Mouse (Mus musculus) kidney, embryonic 15.5 days (tissue): ENCODE results near the gene 0610012G03Rik. TPM values are rescaled to one million over a fixed set of nuclear protein-coding genes. Genes with fewer than 3 reads are reported as not detected.
"Not testable (repeated sequence)": the region's sequence is repeated elsewhere in the genome, so short reads cannot be mapped to it uniquely, and the experiment has no call there.

Experiments used
- ATAC-seq: fragments of 200-750 bp; cut with Nextera tagmentation; replicated peaks from 2 replicates; pipeline ENCODE4 v1.8.0; 2017; ENCODE audit warnings: moderate TSS enrichment; ENCODE audit not compliant: low FRiP score
- H3K27ac ChIP-seq: fragments of 300-500 bp; sonication (generic); 2 replicates; pipeline ENCODE4 v1.5.1; 2015; ENCODE audit warnings: mild to moderate bottlenecking, inconsistent platforms
- H3K27me3 ChIP-seq: fragments of 300-500 bp; sonication (generic); 2 replicates; pipeline ENCODE4 v1.6.1; 2015; ENCODE audit warnings: inconsistent platforms
- H3K36me3 ChIP-seq: fragments of 300-500 bp; sonication (generic); 2 replicates; pipeline ENCODE4 v1.6.1; 2015; ENCODE audit warnings: inconsistent platforms
- H3K4me1 ChIP-seq: fragments of 300-500 bp; sonication (generic); 2 replicates; pipeline ENCODE4 v1.6.1; 2015; ENCODE audit warnings: inconsistent platforms
- H3K4me2 ChIP-seq: fragments of 300-500 bp; sonication (generic); 2 replicates; pipeline ENCODE4 v1.6.1; 2015; ENCODE audit warnings: moderate library complexity, mild to moderate bottlenecking, inconsistent platforms
- H3K4me3 ChIP-seq: fragments of 300-500 bp; sonication (generic); replicated peaks from 2 replicates; pipeline ENCODE4 v1.5.1; 2015; ENCODE audit warnings: mild to moderate bottlenecking, inconsistent platforms
- H3K9ac ChIP-seq: fragments of 300-500 bp; sonication (generic); 2 replicates; pipeline ENCODE4 v1.6.1; 2015; ENCODE audit warnings: mild to moderate bottlenecking, inconsistent platforms
- H3K9me3 ChIP-seq: fragments of 300-500 bp; sonication (generic); replicated peaks from 2 replicates; pipeline ENCODE4 v1.6.1; 2016; ENCODE audit warnings: inconsistent platforms
- WGBS: fragments of 180-500 bp; shearing (Covaris S2); methylation state at CpG from one replicate; pipeline ENCODE4 v1.1.7; 2015; ENCODE audit warnings: mixed read lengths; 5-methylcytosine and 5-hydroxymethylcytosine counted together
- polyA plus RNA-seq: library from polyadenylated mRNA; unstranded; fragments of >200 nt; fragmentation: Nextera tagmentation; extraction: Ambion mirVana; gene quantifications from 2 replicates; pipeline ENCODE4 v1.2.1, GENCODE M21; 2015

The 0610012G03Rik gene
- polyA plus RNA-seq = 89.6 and 93.8 TPM in 2 replicates

DNA sequence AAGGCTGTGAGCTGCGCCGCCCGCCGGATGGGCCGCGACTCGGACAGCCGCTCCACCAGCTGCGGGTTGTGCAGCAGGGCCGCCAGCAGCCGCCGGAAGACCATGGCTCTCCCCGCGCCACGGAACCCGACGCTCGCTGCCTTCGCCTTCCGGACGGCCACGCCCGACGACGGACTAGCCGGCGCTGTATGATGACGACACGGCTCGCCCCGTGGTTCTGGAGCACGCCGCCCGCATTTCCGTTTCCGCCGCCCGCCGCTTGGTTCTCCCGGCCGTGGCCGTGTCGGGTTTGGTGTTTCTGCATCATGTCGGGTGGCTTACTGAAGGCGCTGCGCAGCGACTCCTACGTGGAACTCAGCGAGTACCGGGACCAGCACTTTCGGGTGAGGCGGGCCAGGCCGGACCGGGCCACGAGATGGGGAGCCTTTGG is at the start of gene 0610012G03Rik, which contains the start of gene Ncbp2:
0610012G03Rik (minus strand) TSS at position 150 of the 430 bp plus-strand sequence.
Ncbp2 (plus strand) TSS at position 169 of the 430 bp plus-strand sequence.
- under 1% methylated on average over 55 of the region's 55 CpGs for WGBS

DNA sequence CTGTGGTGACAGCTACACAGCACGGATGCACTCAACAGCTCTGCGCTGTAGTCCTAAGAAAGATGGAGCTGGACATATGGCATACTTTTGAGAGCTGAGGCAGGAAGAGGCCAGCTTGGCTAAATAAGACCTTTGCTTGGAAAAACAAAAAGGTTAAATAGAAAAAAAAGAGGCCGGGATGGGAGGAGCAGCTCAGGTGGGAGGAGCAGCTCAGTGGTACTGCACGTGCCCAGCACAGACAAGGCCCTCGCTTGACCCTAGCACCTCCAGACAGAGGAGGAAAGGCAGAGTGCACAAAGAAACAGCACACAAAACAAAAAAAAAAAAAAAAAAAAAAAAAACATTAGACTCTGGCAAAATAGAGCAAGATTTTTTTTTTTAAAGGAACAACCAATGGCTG is 48.1 kb upstream of the 0610012G03Rik start:
- no peaks in the 10 kb centered on the region for H3K27me3 ChIP-seq
- peaks cover 31% of the 10 kb centered on the region for H3K36me3 ChIP-seq
- H3K4me2 ChIP-seq = no peak overlapping the region
- 77% methylated on average over 5 of the region's 5 CpGs for WGBS
- no peaks in the 10 kb centered on the region for H3K9me3 ChIP-seq
- H3K4me3 ChIP-seq = no peak overlapping the region
- no peak overlapping the region for H3K27ac ChIP-seq
- no peak for ATAC-seq
- no peak overlapping the region for H3K9ac ChIP-seq
- peaks cover 4% of the 10 kb centered on the region for H3K4me1 ChIP-seq

More for the DNA sequence above, at the start of gene 0610012G03Rik, which contains the start of gene Ncbp2:
- H3K9me3 ChIP-seq = no peaks in the 10 kb centered on the region
- peak; percentile 93 for ATAC-seq
- peak within 1 kb of the TSS; percentile 93 for H3K27ac ChIP-seq
- H3K36me3 ChIP-seq = peaks cover 28% of the 10 kb centered on the region
- H3K9ac ChIP-seq = peak within 1 kb of the TSS; percentile 93
- H3K4me2 ChIP-seq = peak within 1 kb of the TSS; percentile 75
- H3K27me3 ChIP-seq = no peaks in the 10 kb centered on the region
- peak within 1 kb of the TSS; percentile 96 for H3K4me3 ChIP-seq
- peaks cover 32% of the 10 kb centered on the region for H3K4me1 ChIP-seq

DNA sequence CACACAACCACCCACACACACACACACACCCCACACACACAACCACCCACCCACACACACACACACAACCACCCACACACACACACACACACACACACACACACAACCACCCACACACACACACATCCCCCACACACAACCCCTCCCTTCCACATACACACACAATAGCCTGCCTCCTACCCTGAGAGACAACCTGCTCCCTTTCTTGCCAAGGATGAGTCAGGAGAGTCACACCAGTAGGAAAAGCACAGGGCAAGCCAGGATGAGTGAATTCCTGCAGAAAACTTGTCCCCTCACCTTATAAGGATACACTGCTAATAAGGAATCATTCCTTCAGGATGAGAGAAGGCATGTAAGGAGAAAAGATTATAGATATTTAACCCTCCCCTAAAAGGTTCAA is 45.7 kb upstream of the 0610012G03Rik start:
- H3K4me2 ChIP-seq = no peak overlapping the region
- ATAC-seq = no peak
- no peak overlapping the region for H3K27ac ChIP-seq
- no peak overlapping the region for H3K9ac ChIP-seq
- H3K27me3 ChIP-seq = no peaks in the 10 kb centered on the region
- H3K4me1 ChIP-seq = no peaks in the 10 kb centered on the region
- H3K4me3 ChIP-seq = no peak overlapping the region
- peaks cover 39% of the 10 kb centered on the region for H3K36me3 ChIP-seq
- no peaks in the 10 kb centered on the region for H3K9me3 ChIP-seq

DNA sequence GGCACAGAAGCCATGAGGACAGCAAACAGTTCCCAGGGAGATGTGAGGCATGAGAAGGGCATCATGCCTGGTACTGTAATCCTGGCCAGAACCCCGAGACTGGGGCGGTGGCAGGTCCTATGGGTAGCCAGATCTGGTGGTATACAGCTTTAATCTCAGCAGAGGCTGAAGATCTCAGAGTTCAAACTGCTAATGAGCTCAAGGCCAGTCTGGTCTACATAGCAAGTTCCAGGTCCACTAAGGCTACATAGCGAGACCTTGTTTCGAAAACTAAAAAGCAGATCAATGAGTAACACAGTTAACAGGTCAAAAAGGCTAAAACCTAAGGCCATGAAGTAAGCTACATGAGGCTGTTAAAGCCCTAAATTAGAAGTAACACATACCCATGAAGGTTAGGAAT is 44.9 kb upstream of the 0610012G03Rik start:
- no peaks in the 10 kb centered on the region for H3K27me3 ChIP-seq
- no peak overlapping the region for H3K4me3 ChIP-seq
- no peak overlapping the region for H3K9ac ChIP-seq
- no peaks in the 10 kb centered on the region for H3K9me3 ChIP-seq
- H3K4me1 ChIP-seq = no peaks in the 10 kb centered on the region
- H3K36me3 ChIP-seq = peaks cover 46% of the 10 kb centered on the region
- no peak overlapping the region for H3K4me2 ChIP-seq
- WGBS = 93% methylated on average over 4 of the region's 4 CpGs
- H3K27ac ChIP-seq = no peak overlapping the region
- ATAC-seq = no peak

DNA sequence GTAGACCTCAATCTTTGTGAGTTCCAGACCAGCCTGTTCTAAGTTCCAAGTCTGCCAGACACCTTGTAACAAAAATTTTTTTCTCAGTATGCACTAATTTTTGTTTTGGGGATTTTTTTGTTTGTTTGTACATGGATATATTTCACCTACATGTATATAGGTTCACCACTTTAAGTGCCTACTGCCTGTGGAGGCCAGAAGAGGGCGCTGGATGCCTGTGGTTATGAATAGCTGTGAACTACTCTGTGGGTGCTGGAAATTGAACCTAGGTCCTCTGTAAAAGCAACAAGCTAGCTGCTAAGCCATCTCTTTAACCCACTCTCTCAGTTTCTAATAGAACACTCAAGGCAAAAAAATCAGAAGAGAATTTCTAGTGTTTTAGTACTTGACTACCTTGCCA is 43.7 kb upstream of the 0610012G03Rik start:
- no peaks in the 10 kb centered on the region for H3K27me3 ChIP-seq
- ATAC-seq = no peak
- H3K4me3 ChIP-seq = no peak overlapping the region
- H3K9me3 ChIP-seq = no peaks in the 10 kb centered on the region
- 63% methylated on average over 1 of the region's 1 CpGs for WGBS
- H3K9ac ChIP-seq = no peak overlapping the region
- H3K4me2 ChIP-seq = no peak overlapping the region
- H3K36me3 ChIP-seq = peaks cover 56% of the 10 kb centered on the region
- no peaks in the 10 kb centered on the region for H3K4me1 ChIP-seq
- H3K27ac ChIP-seq = no peak overlapping the region

DNA sequence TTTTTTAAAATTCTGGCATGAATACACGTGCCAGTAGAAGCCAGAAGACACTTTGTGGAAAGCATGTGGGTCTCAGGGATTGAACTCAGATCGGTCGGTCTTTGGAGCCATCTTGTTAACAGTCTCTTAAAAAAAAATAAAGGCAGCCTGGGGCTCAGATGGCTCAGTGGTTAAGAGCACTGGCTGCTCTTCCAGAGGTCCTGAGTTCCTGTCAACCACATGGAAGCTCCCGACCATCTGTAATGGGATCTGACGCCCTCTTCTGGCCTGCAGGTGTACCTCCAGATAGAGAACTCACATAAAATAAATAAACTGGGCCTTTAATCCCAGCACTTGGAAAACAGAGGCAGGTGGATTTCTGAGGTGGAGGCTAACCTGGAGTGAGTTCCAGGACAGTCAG is 32.7 kb upstream of the 0610012G03Rik start:
- ATAC-seq = no peak
- no peak overlapping the region for H3K4me2 ChIP-seq
- no peak overlapping the region for H3K27ac ChIP-seq
- WGBS = 79% methylated on average over 5 of the region's 5 CpGs
- peaks cover 66% of the 10 kb centered on the region for H3K36me3 ChIP-seq
- no peaks in the 10 kb centered on the region for H3K4me1 ChIP-seq
- H3K9me3 ChIP-seq = no peaks in the 10 kb centered on the region
- no peak overlapping the region for H3K9ac ChIP-seq
- H3K4me3 ChIP-seq = no peak overlapping the region
- H3K27me3 ChIP-seq = no peaks in the 10 kb centered on the region

DNA sequence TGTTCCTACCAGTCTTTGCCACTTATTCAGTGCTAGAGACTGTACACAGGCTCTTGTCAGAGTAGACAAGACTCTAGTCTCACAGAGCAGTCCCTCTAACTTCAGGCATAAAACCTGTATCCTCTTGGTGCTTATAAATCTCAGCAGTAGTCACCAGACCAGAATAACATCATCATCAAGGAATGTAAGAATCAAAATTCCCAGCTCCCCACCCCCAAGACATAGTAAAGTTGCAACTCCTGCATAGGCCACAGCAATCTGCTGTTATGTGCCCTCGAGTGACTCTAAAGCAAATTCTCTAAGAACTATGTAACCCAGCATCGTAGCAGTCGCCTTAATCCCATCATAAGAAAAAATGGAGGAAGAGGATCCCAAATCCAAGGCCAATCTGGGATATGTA is 31.2 kb upstream of the 0610012G03Rik start:
- Histone ChIP-seq H3K9me3 (no peaks in the 10 kb centered on the region), H3K4me1 (no peaks in the 10 kb centered on the region), H3K4me3 (no peak overlapping the region), H3K9ac (no peak overlapping the region), H3K27me3 (no peaks in the 10 kb centered on the region), H3K4me2 (no peak overlapping the region), H3K36me3 (peaks cover 69% of the 10 kb centered on the region), H3K27ac (no peak overlapping the region)
- 92% methylated on average over 3 of the region's 3 CpGs for WGBS
- no peak for ATAC-seq

DNA sequence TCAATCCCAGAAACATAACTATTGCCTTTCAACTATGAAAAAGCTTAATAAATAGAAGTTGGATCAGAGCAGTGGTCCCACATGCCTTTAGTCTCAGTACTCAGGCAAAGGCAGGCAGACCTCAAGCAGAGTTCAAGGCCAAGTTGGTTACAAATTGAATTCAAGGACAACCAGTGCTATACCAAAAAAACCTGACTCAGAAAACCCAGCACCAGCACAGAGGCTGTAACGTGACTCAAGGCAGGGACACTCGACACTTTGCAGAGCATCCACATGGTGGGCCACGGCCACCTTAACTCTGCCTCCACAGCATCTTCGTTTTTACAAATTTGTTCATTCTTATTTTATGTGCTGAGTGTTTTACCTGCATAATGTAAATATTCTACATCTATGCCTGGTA is 27.0 kb upstream of the 0610012G03Rik start:
- 89% methylated on average over 4 of the region's 4 CpGs for WGBS
- H3K9me3 ChIP-seq = no peaks in the 10 kb centered on the region
- no peak for ATAC-seq
- H3K27me3 ChIP-seq = no peaks in the 10 kb centered on the region
- H3K27ac ChIP-seq = no peak overlapping the region
- H3K4me2 ChIP-seq = no peak overlapping the region
- H3K9ac ChIP-seq = no peak overlapping the region
- no peaks in the 10 kb centered on the region for H3K4me1 ChIP-seq
- peaks cover 75% of the 10 kb centered on the region for H3K36me3 ChIP-seq
- no peak overlapping the region for H3K4me3 ChIP-seq

DNA sequence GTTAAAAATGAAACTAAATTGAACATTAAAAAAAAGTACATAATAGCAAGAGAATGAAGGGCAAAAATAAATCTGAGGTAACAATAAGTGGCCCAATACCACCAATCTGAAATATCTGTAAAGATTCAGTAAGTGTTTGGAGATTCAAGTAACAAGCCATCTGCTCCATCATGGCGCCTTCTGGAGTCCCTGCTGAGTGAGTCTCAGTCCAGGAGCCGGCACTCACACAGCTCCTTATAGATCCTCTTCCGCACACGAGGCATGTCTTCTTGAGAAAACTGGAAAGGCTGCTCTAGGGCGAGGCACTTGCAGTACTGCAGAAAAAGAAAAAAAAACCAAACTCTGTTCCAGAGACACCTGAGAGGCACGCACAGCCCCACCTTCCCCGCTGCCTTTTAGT is 14.9 kb upstream of the 0610012G03Rik start:
- no peak overlapping the region for H3K27ac ChIP-seq
- no peak overlapping the region for H3K4me3 ChIP-seq
- H3K27me3 ChIP-seq = no peaks in the 10 kb centered on the region
- no peak for ATAC-seq
- H3K9me3 ChIP-seq = no peaks in the 10 kb centered on the region
- H3K36me3 ChIP-seq = peaks cover 88% of the 10 kb centered on the region
- no peak overlapping the region for H3K9ac ChIP-seq
- no peak overlapping the region for H3K4me2 ChIP-seq
- H3K4me1 ChIP-seq = no peaks in the 10 kb centered on the region
- 93% methylated on average over 7 of the region's 7 CpGs for WGBS

DNA sequence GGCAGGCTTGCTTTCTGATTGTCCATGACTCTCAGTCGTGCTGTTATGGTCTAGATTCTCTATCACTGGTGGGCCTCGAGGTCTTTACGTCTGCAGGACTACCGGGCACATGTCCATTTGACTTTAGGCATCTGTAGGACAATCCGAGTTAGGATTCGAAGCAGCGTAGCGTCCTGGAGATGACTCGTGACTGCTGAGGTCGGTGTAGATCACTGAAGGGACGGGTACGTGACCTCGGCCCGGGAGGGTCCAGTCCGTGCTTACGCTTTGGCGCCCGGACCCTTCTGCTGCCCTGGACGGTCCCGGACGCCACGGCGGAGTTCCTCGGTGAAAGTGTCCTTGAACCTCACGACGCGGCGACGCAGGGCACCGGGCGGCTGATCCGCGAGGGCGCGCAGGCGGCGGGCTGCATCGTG is 385 bp downstream of the 0610012G03Rik start:
- Histone ChIP-seq H3K4me1 (peaks cover 32% of the 10 kb centered on the region), H3K27me3 (no peaks in the 10 kb centered on the region), H3K4me3 (peak overlapping the region; percentile 96), H3K36me3 (peaks cover 28% of the 10 kb centered on the region), H3K4me2 (peak overlapping the region; percentile 75), H3K9me3 (no peaks in the 10 kb centered on the region), H3K9ac (peak overlapping the region; percentile 93), H3K27ac (peak overlapping the region; percentile 93)
- ATAC-seq = peak; percentile 64; the same call in 1 of the 2 replicates
- WGBS = under 1% methylated on average over 38 of the region's 38 CpGs

DNA sequence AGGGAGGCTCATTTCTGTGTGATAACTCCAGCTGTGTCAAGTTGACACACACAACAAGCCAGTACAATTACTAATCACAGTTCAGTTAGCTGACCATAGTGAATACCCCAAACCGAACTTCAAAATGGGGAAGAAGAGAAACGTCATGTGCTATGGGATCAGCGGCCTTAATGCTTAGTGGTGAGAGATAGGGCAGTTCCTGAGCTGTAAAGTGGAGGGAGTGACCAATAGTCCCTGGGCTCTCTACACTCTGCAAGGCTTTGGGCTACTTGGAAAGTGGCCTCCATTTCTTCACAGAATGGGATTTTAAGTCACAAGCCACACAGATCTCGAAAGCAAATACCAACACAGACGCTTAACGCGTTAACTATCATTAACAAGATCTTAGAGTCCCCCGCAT is 961 bp downstream of the 0610012G03Rik start:
- Histone ChIP-seq H3K4me1 (peaks cover 32% of the 10 kb centered on the region), H3K27me3 (no peaks in the 10 kb centered on the region), H3K9me3 (no peaks in the 10 kb centered on the region), H3K4me2 (peak overlapping the region; percentile 75), H3K27ac (0 out of 2 replicates have a peak overlapping the region, but pooled peaks have one; percentile 93), H3K9ac (peak overlapping the region; percentile 93), H3K36me3 (peaks cover 24% of the 10 kb centered on the region), H3K4me3 (peak overlapping the region; percentile 96)
- no peak for ATAC-seq
- WGBS = 29% methylated on average over 8 of the region's 8 CpGs

DNA sequence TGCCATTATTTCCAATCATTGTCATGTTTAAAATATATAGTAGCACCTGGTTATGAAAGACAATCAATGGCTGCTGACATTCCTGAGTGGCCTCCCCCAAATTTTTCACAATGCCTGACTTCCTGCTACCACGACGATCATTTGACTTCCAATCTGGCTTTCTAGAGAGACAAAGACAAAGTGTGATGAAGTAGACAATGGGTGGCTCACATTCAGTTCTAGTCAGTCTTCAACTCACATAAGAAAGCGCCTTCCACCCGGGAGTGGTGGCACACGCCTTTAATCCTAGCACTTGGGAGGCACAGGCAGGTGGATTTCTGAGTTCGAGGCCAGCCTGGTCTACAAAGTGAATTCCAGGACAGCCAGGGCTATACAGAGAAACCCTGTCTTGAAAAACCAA is 2.3 kb downstream of the 0610012G03Rik start:
- H3K4me2 ChIP-seq, H3K27me3 ChIP-seq, ATAC-seq, H3K9me3 ChIP-seq, H3K4me3 ChIP-seq, H3K9ac ChIP-seq, H3K27ac ChIP-seq: not testable (repeated sequence)
- H3K36me3 ChIP-seq = peaks cover 13% of the 10 kb centered on the region
- WGBS = 89% methylated on average over 6 of the region's 6 CpGs
- peaks cover 32% of the 10 kb centered on the region for H3K4me1 ChIP-seq

DNA sequence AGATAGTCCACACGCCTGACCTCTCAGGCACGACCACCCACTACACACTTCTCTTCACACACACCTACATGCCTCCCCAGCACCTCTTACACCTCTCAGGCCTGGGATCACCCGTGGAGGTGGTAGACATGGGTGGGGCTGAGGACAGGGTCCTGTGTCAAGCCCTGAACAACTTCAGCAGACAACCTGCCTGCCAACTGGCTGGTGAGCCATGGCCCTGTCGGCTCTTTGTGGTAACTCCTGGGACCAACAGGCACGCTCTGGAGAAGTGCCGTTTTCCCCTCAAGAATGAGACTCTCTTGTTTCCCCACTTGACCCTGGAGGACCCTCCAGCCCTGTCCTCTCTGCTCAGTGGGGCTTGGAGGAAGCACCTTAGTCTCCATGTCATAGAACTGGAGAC is 2.9 kb downstream of the 0610012G03Rik start:
- no peak overlapping the region for H3K9ac ChIP-seq
- 88% methylated on average over 6 of the region's 6 CpGs for WGBS

More for the DNA sequence above, 2.9 kb downstream of the 0610012G03Rik start:
- ATAC-seq = no peak
- Histone ChIP-seq H3K36me3 (0 out of 2 replicates have a peak, but pooled peaks cover 8% of the 10 kb centered on the region), H3K4me2 (no peak overlapping the region), H3K4me3 (no peak overlapping the region), H3K27me3 (no peaks in the 10 kb centered on the region), H3K4me1 (peaks cover 32% of the 10 kb centered on the region), H3K27ac (no peak overlapping the region), H3K9me3 (no peaks in the 10 kb centered on the region)
